Mouse (Mus musculus) lung, postnatal 0 days (tissue): ENCODE measurements around the gene B4galnt3.

Experiments used
- CTCF ChIP-seq: IDR thresholded peaks from 2 replicates; pipeline ENCODE4 v1.5.1; 2016; ENCODE audit warnings: antibody characterized with exemption, mild to moderate bottlenecking
- EP300 ChIP-seq: IDR thresholded peaks from 2 replicates; pipeline ENCODE4 v1.6.1; 2016; ENCODE audit warnings: antibody characterized with exemption, mild to moderate bottlenecking, control low read depth

DNA sequence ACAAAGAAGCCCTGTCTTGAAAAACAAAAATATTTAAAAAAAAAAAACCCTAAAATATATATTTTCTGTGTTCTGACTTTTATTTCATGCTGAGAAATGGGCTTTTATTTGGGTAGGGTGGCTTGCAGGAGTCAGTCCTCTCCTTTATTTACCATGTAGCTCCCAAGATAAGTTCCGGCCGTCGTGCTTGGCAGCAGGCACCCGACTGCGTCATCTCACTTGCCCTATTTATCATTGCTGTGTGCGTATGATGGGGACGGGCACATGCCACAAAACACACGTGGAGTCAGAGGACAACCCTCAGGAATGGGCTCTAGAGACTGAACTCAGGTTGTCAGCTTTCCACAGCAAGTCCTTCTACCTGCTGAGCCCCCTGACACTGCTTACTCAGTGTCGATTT is 24.8 kb upstream of the B4galnt3 start:
- TF ChIP-seq CTCF, result no peak
- no peak for TF ChIP-seq EP300
